Mouse (Mus musculus) megakaryocyte-erythroid progenitor cell, adult 5-6 weeks (primary cell): ENCODE measurements around the gene Ncor1. TPM values are rescaled to one million over a fixed set of nuclear protein-coding genes. Genes with fewer than 3 reads are reported as not detected.
A peak's percentile ranks its signal among the peaks of the same experiment; 100 is the strongest.
"Not testable (repeated sequence)": the region's sequence is repeated elsewhere in the genome, so short reads cannot be mapped to it uniquely, and the experiment has no call there.

Experiments
- ATAC-seq: replicated peaks from 2 replicates; pipeline ENCODE4 v1.8.0; 2016; ENCODE audit warnings: mild to moderate bottlenecking, inconsistent platforms; ENCODE audit not compliant: severe bottlenecking, poor library complexity, low FRiP score, low TSS enrichment
- total RNA-seq, 2 experiments: library from RNA; stranded (forward) in 1 of 2; stranded (reverse) in 1 of 2; fragments of 200-1000, 215-1000 nt in 1 of 2; fragments of >200 nt in 1 of 2; fragmentation: Nextera tagmentation in 1 of 2; gene quantifications; 2 replicates each; pipeline ENCODE4 v1.2.3; 2014 to 2017

Ncor1 gene
- total RNA-seq (2014; fragmentation: Nextera tagmentation) = 282 and 352 TPM in 2 replicates
- 261 and 277 TPM in 2 replicates for total RNA-seq (2017)

GRCm38 (mm10) chr11:62458276-62458724, at the start of gene Ncor1, which contains the start of gene Pigl:
Gene Ncor1 (minus strand): TSS chr11:62458541.
Gene Pigl (plus strand): TSS chr11:62458460.
- ATAC-seq = peak; percentile 51

- no peak for ATAC-seq
Observed at GRCm38 (mm10) chr11:62507683-62508082, 49.3 kb upstream of the Ncor1 start.

DNA sequence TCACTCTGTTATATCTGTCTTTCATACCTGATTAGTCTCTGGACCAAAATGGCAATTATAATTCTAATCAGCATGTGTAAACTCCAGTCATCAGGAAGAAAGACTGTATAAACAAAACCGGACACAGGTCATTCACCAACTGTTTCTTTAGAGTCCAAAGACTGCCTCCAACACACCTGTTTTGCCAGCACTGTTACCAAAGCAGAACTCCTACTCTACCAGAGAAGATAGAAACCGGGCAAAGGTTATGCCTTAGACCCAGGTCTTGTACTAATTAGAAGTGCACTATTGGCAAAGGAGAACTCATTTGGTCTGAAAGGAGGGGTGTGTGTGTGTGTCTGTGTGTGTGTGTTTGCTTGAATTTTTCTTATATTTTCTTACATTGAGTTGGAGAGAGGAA, 42.2 kb upstream of the Ncor1 start:
- ATAC-seq = no peak

- no peak for ATAC-seq
Observed at GRCm38 (mm10) chr11:62498802-62499201, 40.5 kb upstream of the Ncor1 start.

DNA sequence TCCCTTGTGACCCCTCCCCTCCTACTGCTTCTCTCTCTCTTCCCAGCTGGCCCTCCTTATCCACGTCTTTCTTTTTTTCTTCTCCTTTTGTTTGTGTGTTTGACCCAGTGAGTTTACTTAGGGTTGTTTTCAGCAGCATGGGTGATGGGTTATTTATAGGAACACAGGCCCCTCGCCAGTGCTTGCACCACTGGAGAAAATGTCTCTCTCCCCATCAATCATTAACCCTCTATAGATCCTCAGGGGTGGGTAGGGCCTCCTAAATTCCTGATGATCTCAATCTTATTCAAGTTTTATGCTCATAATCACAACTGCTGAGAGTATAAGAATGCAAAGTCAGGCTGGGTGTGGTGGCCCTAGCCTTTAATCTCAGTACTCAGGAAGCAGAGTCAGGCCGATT, 38.8 kb upstream of the Ncor1 start:
- no peak for ATAC-seq

GRCm38 (mm10) chr11:62496151-62496715, 37.9 kb upstream of the Ncor1 start:
- peak; percentile 87 for ATAC-seq

DNA sequence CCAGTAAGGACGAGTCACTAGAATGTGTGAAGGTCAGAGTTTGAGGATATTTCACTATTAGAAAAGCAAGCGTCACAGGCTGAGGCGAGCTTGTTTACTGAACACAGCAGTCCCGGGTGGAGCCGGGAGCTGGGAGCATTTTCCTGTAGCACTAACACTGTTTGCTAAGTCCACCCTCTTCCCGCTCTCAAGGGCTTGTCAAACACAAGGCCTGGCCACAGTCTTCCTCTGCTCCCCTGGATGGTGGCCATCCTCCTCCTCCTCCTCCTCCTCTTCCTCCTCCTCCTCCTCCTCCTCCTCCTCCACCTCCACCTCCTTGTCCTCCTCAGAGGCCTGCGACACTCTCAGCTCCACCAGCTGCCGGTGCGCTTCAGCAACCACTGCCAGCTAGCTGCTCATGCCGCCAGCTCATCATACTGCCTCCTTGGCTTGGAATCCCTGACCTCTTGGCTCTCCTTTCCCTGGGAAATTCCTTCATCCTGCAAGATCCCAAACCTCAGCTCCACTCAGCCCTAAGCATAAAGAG, 37.0 kb upstream of the Ncor1 start:
- ATAC-seq = no peak

DNA sequence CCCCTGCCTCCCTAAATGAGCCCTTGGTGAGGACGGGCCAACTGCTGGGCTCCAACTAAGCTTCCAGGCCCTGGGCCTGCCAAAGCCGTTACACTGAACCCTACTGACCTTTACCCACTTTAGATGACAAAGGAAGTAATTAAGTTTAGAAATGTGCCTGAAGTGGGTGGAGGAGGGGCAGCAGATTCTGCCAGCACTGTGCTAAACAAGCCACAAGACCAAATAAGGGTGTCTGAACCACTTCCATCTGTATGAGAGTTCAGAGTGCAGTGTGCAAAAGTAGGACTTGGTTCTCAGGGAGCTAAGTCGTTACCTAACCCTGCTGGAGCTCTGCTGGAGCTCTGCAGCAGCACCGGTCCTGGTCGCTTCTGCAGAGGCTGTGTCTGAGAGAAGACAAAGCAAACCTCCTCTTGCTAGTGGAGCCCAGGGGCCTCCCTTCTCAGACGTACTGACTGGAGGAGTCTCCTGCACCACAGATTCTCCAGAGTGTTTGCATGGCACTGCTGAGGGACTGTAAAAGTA, 36.5 kb upstream of the Ncor1 start:
- ATAC-seq = peak; percentile 55

DNA sequence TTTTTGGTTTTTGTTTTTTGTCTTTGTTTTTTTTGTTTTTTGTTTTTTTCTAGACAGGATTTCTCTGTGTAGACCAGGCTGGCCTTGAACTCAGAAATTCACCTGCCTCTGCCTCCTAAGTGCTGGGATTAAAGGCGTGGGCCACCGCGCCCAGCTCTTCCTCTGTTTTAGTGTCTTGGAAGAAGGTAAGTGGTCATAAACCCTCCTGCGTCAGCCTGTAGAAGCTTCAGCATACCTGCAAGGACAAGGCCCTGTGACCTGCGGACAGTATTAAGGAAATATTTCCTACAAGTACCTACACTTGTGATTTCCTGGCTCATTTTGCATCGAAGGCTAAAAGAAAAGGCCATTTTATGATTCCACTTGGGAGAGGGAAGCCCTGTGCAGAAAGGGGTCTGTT, 35.4 kb upstream of the Ncor1 start:
- ATAC-seq = no peak

GRCm38 (mm10) chr11:62487540-62488350, 29.4 kb upstream of the Ncor1 start:
- no peak for ATAC-seq

DNA sequence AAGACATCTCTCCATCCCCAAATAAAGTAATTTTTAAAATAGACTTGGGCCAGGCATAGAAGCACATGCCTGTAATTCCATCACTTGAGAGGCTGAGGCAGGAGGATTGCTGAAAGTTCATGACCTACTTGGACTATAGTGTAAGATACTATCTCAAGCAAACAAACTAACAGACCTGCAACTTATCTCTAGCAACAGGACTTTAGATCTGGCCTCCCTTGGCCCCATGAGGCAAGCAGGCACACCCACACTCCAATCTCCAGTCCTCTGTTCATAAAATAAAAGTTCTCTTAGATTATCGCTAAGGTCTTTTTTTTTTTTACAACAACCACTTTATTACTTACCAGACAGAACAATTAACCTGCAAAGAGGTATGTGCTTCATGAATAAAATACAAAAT, 28.6 kb upstream of the Ncor1 start:
- peak; percentile 77 for ATAC-seq

GRCm38 (mm10) chr11:62479581-62479980, 21.2 kb upstream of the Ncor1 start:
- no peak for ATAC-seq

GRCm38 (mm10) chr11:62478931-62479330, 20.6 kb upstream of the Ncor1 start:
- ATAC-seq = no peak

DNA sequence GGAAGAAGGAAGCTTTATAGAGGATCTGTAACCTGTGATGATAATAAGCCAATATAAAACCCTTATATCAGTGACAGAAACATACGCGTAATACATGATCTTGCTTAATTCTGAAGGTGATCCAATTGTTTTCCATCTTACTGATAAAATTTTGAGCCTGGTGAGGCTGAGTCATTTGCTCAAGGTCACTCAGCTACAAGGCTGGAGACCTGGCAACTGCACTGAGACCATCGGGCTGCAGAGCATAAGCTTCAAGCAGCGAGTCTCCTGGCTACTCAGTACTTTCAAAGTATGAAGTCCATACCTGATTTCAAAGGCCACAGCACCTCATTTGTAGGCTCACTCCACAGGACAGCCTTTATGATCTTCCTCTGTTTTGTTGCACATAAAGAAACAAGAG, 17.8 kb upstream of the Ncor1 start:
- no peak for ATAC-seq

GRCm38 (mm10) chr11:62473516-62473915, 15.2 kb upstream of the Ncor1 start:
- ATAC-seq = no peak

DNA sequence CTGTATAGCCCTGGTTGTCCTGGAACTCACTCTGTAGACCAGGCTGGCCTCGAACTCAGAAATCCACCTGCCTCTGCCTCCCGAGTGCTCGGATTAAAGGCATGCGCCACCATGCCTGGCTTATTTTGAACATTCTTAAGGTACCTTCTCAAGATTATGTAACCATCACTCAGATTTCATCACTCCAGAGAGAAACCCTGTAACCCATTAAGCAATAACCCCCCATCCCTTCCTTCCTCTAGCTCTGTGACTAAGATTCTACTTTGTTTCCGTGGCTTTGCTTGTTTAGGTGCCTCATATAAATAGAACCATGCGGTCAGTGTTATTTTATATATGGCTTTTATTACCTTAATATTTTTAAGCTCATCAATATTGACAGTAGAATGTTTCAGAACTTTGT, 12.1 kb upstream of the Ncor1 start:
- no peak for ATAC-seq

DNA sequence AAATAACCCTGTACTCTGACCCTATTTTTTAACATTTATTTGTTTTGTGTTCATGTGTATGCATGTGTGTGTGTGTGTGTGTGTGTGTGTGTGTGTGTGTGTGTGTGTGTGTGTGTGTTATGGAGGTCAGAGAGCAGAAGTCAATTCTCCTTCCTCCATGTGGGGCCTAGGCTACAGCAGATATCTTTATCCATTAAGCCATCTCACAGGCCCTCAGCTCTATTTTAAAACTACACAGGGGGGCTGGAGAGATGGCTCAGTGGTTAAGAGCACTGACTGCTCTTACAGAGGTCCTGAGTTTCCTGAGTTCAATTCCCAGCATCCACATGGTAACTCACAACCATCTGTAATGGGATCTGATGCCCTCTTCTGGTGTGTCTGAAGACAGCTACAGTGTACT, 8.9 kb upstream of the Ncor1 start:
- not testable (repeated sequence) for ATAC-seq

DNA sequence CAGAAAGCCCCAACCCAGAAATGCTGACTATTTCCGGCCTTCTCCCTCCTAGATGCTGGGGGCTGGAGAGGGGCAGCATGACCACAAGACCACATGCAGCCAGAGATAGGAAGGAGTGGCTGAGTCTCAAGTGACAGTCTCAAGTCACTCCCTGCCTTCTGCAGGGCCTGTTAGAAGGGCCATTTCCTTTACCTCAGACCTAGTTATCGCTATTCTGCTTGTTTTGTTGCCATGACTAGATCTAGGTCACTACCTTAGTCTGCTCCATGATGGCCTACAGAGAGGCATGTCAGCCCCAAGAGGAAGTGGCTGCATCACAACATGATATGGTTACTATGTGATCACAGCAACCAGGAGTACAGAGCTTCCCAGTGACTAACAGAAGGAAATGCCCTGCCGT, 8.2 kb upstream of the Ncor1 start:
- peak; percentile 85 for ATAC-seq

GRCm38 (mm10) chr11:62465849-62466248, 7.5 kb upstream of the Ncor1 start:
- no peak for ATAC-seq

DNA sequence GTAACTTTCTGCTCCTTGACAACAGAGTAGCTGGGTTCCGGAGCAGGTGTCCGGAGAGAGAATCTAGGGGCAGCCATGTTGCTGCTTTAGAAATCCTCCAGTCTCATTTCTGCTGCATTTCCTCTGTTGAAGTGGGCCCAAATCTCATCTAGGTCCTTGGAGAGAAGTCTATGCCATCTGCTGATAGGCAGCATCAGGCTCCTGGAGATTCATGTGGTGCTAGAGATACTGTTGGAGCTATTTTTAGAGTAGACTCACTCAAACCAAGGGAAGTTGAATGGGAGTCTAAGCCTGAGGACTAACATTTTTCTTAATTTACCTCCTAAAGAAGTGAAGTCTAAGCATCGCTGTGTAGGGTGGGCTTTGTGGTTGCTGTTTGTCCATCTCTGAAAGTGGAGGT, 6.4 kb upstream of the Ncor1 start:
- ATAC-seq = peak; percentile 73
